Comparison of ENCODE assay signal across 22 mouse cellular contexts in genomic region chr3:123504783-123505182, GRCm38 (mm10). TPM values are rescaled to one million over a fixed set of nuclear protein-coding genes. Genes with fewer than 3 reads are reported as not detected.
DNase-seq lines count a peak whose midpoint lies in the region; ATAC-seq lines count a peak whose summit lies in the region.
"Had no signal": no experiment of that assay in that cellular context is flagged by ENCODE, and none has a peak within 500 bp of the region (broad histone marks: within the 10 kb centered on the region; RNA-seq: fewer than 3 reads in every experiment).

No protein-coding gene starts in this region.

- H3K9me3 ChIP-seq in kidney, embryonic 16.5 days (ENCODE audit: low read length): no peaks in the 10 kb centered on the region
- no peaks in the 10 kb centered on the region for H3K9me3 ChIP-seq in embryonic facial prominence, embryonic 10.5 days
- no peaks in the 10 kb centered on the region for H3K9me3 ChIP-seq in heart, embryonic 12.5 days (replicated peaks)
- H3K9me3 ChIP-seq: embryonic facial prominence, embryonic 12.5 days; forebrain, embryonic 12.5 days; heart, embryonic 13.5 days; intestine, embryonic 15.5 days had no signal

- intact Hi-C loops in heart, postnatal 25 days (cut with DNase I): loop anchor here (10.0 kb wide), 1 partner anchor 520 kb away; the partner anchor contains the start of gene Usp53

- H3K4me1 ChIP-seq in kidney, embryonic 16.5 days (ENCODE audit: insufficient read depth, low read length): peaks cover 19% of the 10 kb centered on the region
- H3K4me1 ChIP-seq in embryonic facial prominence, embryonic 10.5 days: peaks cover 13% of the 10 kb centered on the region
- H3K4me1 ChIP-seq in heart, embryonic 12.5 days (replicated peaks): peaks cover 15% of the 10 kb centered on the region

- no peak overlapping the region for H3K9ac ChIP-seq in kidney, embryonic 16.5 days (replicated peaks; ENCODE audit: low read length)
- no peak overlapping the region for H3K9ac ChIP-seq in heart, embryonic 12.5 days
- H3K9ac ChIP-seq: embryonic facial prominence, embryonic 12.5 days; forebrain, embryonic 12.5 days; heart, embryonic 13.5 days; hindbrain, embryonic 14.5 days; intestine, embryonic 15.5 days had no signal

- no peaks in the 10 kb centered on the region for H3K27me3 ChIP-seq in kidney, embryonic 16.5 days (ENCODE audit: insufficient read depth, low read length)
- no peaks in the 10 kb centered on the region for H3K27me3 ChIP-seq in embryonic facial prominence, embryonic 10.5 days (replicated peaks; ENCODE audit: low read depth, poor library complexity, severe bottlenecking)
- no peaks in the 10 kb centered on the region for H3K27me3 ChIP-seq in heart, embryonic 12.5 days (replicated peaks)
- H3K27me3 ChIP-seq: embryonic facial prominence, embryonic 12.5 days; forebrain, embryonic 12.5 days; heart, embryonic 13.5 days; intestine, embryonic 15.5 days had no signal

- ATAC-seq in kidney, embryonic 16.5 days (ENCODE audit: low FRiP score, low TSS enrichment): no peak
- no peak for ATAC-seq in heart, embryonic 12.5 days (ENCODE audit: insufficient number of reproducible peaks, low FRiP score)
- ATAC-seq: forebrain, embryonic 16.5 days; intestine, embryonic 15.5 days had no signal

- H3K4me2 ChIP-seq in kidney, embryonic 16.5 days (replicated peaks; ENCODE audit: low read depth, low read length): no peak overlapping the region
- no peak overlapping the region for H3K4me2 ChIP-seq in heart, embryonic 12.5 days
- H3K4me2 ChIP-seq: embryonic facial prominence, embryonic 12.5 days; forebrain, embryonic 12.5 days; heart, embryonic 13.5 days; hindbrain, embryonic 14.5 days; intestine, embryonic 15.5 days had no signal

- 87% methylated on average over 7 of the region's 7 CpGs for WGBS in kidney, embryonic 16.5 days
- WGBS in embryonic facial prominence, embryonic 10.5 days: 89% methylated on average over 7 of the region's 7 CpGs
- WGBS in heart, embryonic 12.5 days: 89% methylated on average over 7 of the region's 7 CpGs

- peaks cover 9% of the 10 kb centered on the region; the same call in 1 of the 2 replicates for H3K36me3 ChIP-seq in kidney, embryonic 16.5 days (ENCODE audit: insufficient read depth, low read length)
- peaks cover 17% of the 10 kb centered on the region for H3K36me3 ChIP-seq in embryonic facial prominence, embryonic 10.5 days (replicated peaks)
- peaks cover 19% of the 10 kb centered on the region for H3K36me3 ChIP-seq in heart, embryonic 12.5 days
- H3K36me3 ChIP-seq: intestine, embryonic 15.5 days had no signal

- no peak overlapping the region for H3K4me3 ChIP-seq in kidney, embryonic 16.5 days (ENCODE audit: low read length)
- no peak overlapping the region for H3K4me3 ChIP-seq in embryonic facial prominence, embryonic 10.5 days
- no peak overlapping the region for H3K4me3 ChIP-seq in heart, embryonic 12.5 days
- H3K4me3 ChIP-seq: embryonic facial prominence, embryonic 12.5 days; forebrain, embryonic 12.5 days; heart, embryonic 13.5 days; intestine, embryonic 15.5 days had no signal

- peak overlapping the region; percentile 25; the same call in 1 of the 2 replicates for H3K27ac ChIP-seq in kidney, embryonic 16.5 days (ENCODE audit: low read length)
- no peak overlapping the region for H3K27ac ChIP-seq in embryonic facial prominence, embryonic 10.5 days (replicated peaks)
- H3K27ac ChIP-seq in heart, embryonic 12.5 days (ENCODE audit: poor library complexity, severe bottlenecking): no peak overlapping the region
- H3K27ac ChIP-seq: embryonic facial prominence, embryonic 12.5 days; forebrain, embryonic 12.5 days; hindbrain, embryonic 14.5 days; intestine, embryonic 15.5 days had no signal

- no peak for DNase-seq in kidney, postnatal 25 days
- DNase-seq in 3T3-L1 (ENCODE audit: low read depth, low spot score): peak; percentile 9
- DNase-seq in A20 (ENCODE audit: low read depth, low spot score): peak; percentile 27
- peak; percentile 14 for DNase-seq in embryonic facial prominence, embryonic 10.5 days (ENCODE audit: low spot score)
- no peak for DNase-seq in heart, postnatal 25 days (ENCODE audit: low spot score)
- DNase-seq in frontal cortex, postnatal 36 days (ENCODE audit: low spot score in 2 of 2): no peak
- DNase-seq: adrenal gland, postnatal 10 days; cerebellum, adult 11 months; cerebellum, adult 9-10 months; cerebellum, postnatal 25 days; gastrocnemius, postnatal 14 days; heart, postnatal 4 days; kidney, adult 18-20 months had no signal

RNA-seq across cellular contexts. Expression of gene Prss12, which starts 58.1 kb away (rescaled TPM):
- 8.9 and 9.4 TPM in 2 replicates for polyA plus RNA-seq in kidney, embryonic 16.5 days (2015; fragmentation: Nextera tagmentation; extraction: Ambion mirVana)
- 3.9 and 4.7 TPM in 2 replicates for polyA plus RNA-seq in embryonic facial prominence, embryonic 10.5 days (2016; fragmentation: Nextera tagmentation; extraction: Ambion mirVana)
- total RNA-seq in heart, postnatal 25 days (2021): under 1 TPM; 0.84 to 0.91 TPM
- polyA plus RNA-seq in heart, embryonic 12.5 days (2016; fragmentation: Nextera tagmentation; extraction: Ambion mirVana): 1.5 and 1.6 TPM in 2 replicates
- total RNA-seq: granulocyte monocyte progenitor cell, adult 5-6 weeks had no signal

Comparison
In these comparisons a context has a peak if more than half of its experiments do, and no peak if none do; other contexts are left out.
1. DNase-seq: peak in 3T3-L1 (single experiment), A20 (single experiment) and embryonic facial prominence, embryonic 10.5 days (single experiment); none in kidney, postnatal 25 days (0 of 2), heart, postnatal 25 days (single experiment) and frontal cortex, postnatal 36 days (0 of 2).